Mouse (Mus musculus) heart, embryonic 16.5 days (tissue): Measurements from ENCODE around the gene Tsga10ip. TPM values are rescaled to one million over a fixed set of nuclear protein-coding genes. Genes with fewer than 3 reads are reported as not detected.

Source experiments
- ATAC-seq: fragments of 200-750 bp; cut with Nextera tagmentation; replicated peaks from 2 replicates; pipeline ENCODE4 v1.8.0; 2017; ENCODE audit warnings: moderate number of reproducible peaks; ENCODE audit not compliant: insufficient read depth, low FRiP score; ENCODE audit errors: extremely low read depth
- H3K27ac ChIP-seq: fragments of 300-500 bp; sonication (generic); 2 replicates; pipeline ENCODE4 v1.5.1; 2014; ENCODE audit warnings: mild to moderate bottlenecking, low read length, control low read depth, moderate library complexity
- H3K27me3 ChIP-seq: fragments of 300-500 bp; sonication (generic); 2 replicates; pipeline ENCODE4 v1.6.1; 2014; ENCODE audit warnings: low read length, mixed read lengths; ENCODE audit not compliant: control insufficient read depth, insufficient read depth
- H3K36me3 ChIP-seq: fragments of 300-500 bp; sonication (generic); 2 replicates; pipeline ENCODE4 v1.6.1; 2014; ENCODE audit not compliant: control insufficient read depth, insufficient read depth
- H3K4me1 ChIP-seq: fragments of 300-500 bp; sonication (generic); 2 replicates; pipeline ENCODE4 v1.6.1; 2014; ENCODE audit warnings: low read length, mixed read lengths; ENCODE audit not compliant: control insufficient read depth, insufficient read depth
- H3K4me2 ChIP-seq: fragments of 300-500 bp; sonication (generic); 2 replicates; pipeline ENCODE4 v1.6.1; 2014; ENCODE audit warnings: low read depth, mild to moderate bottlenecking, control low read depth, low read length
- H3K4me3 ChIP-seq: fragments of 300-500 bp; sonication (generic); 2 replicates; pipeline ENCODE4 v1.5.1; 2014; ENCODE audit warnings: mild to moderate bottlenecking, control low read depth, low read length
- H3K9ac ChIP-seq: fragments of 300-500 bp; sonication (generic); 2 replicates; pipeline ENCODE4 v1.6.1; 2014; ENCODE audit warnings: low read length, control low read depth
- H3K9me3 ChIP-seq: fragments of 300-500 bp; sonication (generic); replicated peaks from 2 replicates; pipeline ENCODE4 v1.6.1; 2016; ENCODE audit warnings: low read length; ENCODE audit not compliant: control insufficient read depth
- WGBS: fragments of 180-500 bp; shearing (Covaris S2); extraction: QIAGEN DNeasy Blood & Tissue Kit; methylation state at CpG from one replicate; pipeline ENCODE4 v1.1.7; 2014; 5-methylcytosine and 5-hydroxymethylcytosine counted together
- polyA plus RNA-seq: library from polyadenylated mRNA; unstranded; fragments of >200 nt; fragmentation: Nextera tagmentation; extraction: Ambion mirVana; gene quantifications from 2 replicates; pipeline ENCODE4 v1.2.1, GENCODE M21; 2015

Tsga10ip gene
- polyA plus RNA-seq, result 1.6 and 2.1 TPM in 2 replicates

DNA sequence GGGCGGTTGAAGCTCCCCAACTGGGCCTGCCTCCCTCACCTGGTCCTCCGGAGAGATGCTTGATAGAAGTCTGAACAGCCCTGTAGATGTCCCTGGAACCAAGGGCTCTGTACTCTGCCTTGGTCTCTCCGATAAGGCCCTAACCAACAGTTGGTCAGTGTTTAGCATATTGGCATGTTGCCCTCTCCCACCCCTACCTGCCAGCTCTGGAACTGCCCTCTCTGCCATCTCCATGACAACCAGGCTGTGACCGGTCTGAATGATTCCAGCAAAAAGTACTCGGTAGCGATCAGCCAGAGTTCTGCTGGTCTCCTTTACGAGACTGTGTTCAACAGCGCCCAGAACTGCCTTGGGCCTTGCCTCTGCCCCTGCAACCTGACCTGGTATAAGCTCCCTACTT lies at the start of gene Tsga10ip:
Gene Tsga10ip (minus strand): TSS at position 234 of the 400 bp plus-strand sequence.
- H3K4me3 ChIP-seq, result no peak within 1 kb of the TSS
- 79% methylated on average over 8 of the region's 8 CpGs for WGBS
- no peak for ATAC-seq
- no peak within 1 kb of the TSS for H3K4me2 ChIP-seq
- no peaks in the 10 kb centered on the region for H3K27me3 ChIP-seq
- H3K27ac ChIP-seq, result no peak within 1 kb of the TSS
- peaks cover 6% of the 10 kb centered on the region for H3K4me1 ChIP-seq
- no peaks in the 10 kb centered on the region for H3K36me3 ChIP-seq
- H3K9ac ChIP-seq, result no peak within 1 kb of the TSS
- H3K9me3 ChIP-seq, result no peaks in the 10 kb centered on the region

DNA sequence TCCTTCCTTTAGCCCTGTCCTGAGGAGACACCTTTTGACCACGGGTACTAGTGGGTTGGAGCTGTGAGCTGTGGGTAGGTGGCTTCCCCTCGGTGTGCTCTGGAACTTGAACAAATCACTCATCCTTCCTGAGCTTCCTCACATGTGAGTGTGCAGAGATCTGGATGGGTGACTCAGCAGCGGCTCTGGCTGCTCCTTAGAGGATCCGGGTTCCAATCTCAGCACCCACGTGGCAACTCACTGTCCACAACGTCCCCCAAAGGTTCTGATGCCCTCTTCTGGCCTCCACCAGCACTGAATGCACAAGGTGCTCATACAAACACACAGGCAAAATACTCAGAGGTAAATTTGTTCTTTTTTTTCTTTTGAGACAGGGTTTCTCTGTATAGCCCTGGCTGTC lies 49.4 kb upstream of the Tsga10ip start:
- no peak overlapping the region for H3K4me2 ChIP-seq
- ATAC-seq, result no peak
- H3K27me3 ChIP-seq, result peaks cover 29% of the 10 kb centered on the region
- peaks cover 34% of the 10 kb centered on the region for H3K4me1 ChIP-seq
- no peaks in the 10 kb centered on the region for H3K9me3 ChIP-seq
- no peak overlapping the region for H3K4me3 ChIP-seq
- H3K27ac ChIP-seq, result no peak overlapping the region
- 67% methylated on average over 6 of the region's 6 CpGs for WGBS
- no peaks in the 10 kb centered on the region for H3K36me3 ChIP-seq
- H3K9ac ChIP-seq, result no peak overlapping the region

DNA sequence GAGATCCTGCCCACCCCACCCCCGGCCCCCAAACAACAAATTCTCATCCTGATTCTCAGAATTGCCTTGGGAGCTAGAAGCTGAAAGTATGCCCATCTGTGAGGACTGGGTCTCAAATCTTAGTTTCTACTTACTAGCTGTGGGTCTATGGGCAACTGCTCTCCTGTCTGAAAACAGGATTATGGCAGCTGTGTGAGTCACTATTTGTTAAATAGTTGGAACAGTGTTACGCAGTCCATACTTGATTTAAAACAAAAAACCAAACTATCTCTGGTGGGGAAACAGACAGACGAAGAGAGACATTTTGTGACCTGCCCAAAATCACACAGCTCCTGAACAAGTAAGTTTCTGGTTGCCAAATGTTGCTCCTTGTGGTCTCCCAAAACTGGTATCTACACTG lies 47.3 kb upstream of the Tsga10ip start:
- no peak for ATAC-seq
- Histone ChIP-seq H3K27ac (no peak overlapping the region), H3K27me3 (peaks cover 40% of the 10 kb centered on the region), H3K4me2 (no peak overlapping the region), H3K9me3 (no peaks in the 10 kb centered on the region), H3K9ac (no peak overlapping the region), H3K4me3 (no peak overlapping the region), H3K4me1 (peaks cover 19% of the 10 kb centered on the region), H3K36me3 (no peaks in the 10 kb centered on the region)
- WGBS, result 76% methylated on average over 3 of the region's 3 CpGs

DNA sequence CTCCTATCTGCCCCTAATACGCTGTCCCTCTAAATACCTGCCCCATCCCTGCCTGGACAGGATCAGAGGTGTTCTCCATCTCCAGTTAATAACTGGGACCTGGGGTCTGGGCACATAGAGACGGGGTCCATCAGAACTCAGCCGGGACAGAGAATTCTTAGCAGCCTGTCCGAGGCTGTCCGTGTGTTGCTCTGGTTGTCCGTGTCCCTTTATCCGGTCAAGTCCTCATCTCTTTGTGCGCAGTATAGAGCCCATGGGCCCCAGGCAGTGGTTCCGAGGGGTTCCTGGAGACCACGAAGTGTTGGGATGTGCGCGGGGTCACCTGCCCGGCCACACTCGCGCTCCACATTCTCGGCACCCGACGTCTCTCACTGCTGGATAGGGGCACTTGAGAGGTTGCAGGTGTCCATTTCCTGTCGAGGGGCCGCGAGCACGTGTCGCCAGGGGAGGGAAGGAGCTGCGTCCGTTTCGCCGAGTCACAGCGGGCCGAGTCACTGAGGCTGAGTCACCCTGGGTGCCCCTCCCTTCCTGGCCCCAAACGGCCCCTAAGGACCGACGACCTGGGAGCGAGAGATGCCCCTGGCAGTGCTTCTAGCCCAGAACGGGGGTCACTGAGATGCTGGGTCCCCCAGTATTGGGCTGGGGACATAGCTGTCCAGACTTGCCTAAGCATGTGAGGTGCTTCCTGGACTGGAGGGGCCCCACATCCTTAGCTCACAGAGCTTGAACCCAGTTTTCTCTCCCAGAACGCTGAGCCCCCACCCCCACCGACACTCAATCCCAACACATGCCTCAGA lies 46.2 kb upstream of the Tsga10ip start:
- peaks cover 45% of the 10 kb centered on the region for H3K27me3 ChIP-seq
- WGBS, result 5% methylated on average over 36 of the region's 36 CpGs
- no peak overlapping the region for H3K27ac ChIP-seq
- ATAC-seq, result no peak
- H3K4me2 ChIP-seq, result peak overlapping the region; percentile 79
- no peaks in the 10 kb centered on the region for H3K36me3 ChIP-seq
- peak overlapping the region; percentile 58; the same call in 1 of the 2 replicates for H3K9ac ChIP-seq
- H3K4me3 ChIP-seq, result peak overlapping the region; percentile 53
- H3K4me1 ChIP-seq, result peaks cover 19% of the 10 kb centered on the region
- no peaks in the 10 kb centered on the region for H3K9me3 ChIP-seq

DNA sequence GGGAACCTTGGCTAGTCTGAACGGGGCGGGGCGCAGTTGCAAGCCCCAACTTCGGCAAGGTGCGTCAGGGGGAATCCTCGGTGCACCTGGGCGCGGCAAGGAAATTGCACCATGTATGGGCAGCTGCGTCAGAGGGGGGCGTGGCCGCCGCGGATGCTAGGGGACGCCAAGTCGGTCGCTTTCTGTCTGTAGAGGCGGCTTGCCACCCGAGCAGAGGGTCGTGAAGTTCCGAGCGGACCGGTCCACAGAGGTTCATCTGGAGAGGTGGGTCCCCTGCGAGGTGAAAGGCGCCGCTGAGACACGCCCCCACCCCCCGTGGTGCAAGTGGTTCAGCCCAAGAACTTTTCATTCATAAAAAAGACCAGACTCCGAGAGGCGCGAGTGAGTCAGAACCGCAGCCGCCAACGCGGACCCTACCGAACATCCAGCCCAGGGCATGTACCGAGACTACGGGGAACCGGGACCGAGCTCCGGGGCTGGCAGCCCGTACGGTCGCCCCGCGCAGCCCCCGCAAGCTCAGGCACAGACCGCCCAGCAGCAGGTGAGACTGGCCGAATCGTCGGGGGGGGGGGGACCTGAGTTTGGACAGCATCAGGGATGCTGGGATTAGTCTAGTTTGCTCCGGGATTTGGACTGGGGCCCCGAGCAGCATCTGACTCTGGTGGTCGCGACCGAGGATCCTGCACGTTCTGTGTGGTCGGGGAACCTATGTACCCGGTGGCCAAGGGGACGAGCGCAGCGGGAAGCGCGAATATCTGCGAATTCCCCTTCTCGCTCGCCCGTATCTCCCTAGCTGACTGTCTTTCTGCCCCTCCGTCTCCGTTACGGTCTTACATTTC lies 45.4 kb upstream of the Tsga10ip start, which contains the start of gene Fosl1:
Gene Fosl1 (plus strand): TSS at position 33 of the 839 bp plus-strand sequence.
- Histone ChIP-seq H3K4me1 (peaks cover 19% of the 10 kb centered on the region), H3K27me3 (peaks cover 45% of the 10 kb centered on the region), H3K27ac (no peak within 1 kb of the TSS), H3K4me2 (peak within 1 kb of the TSS; percentile 79), H3K9ac (peak within 1 kb of the TSS; percentile 58), H3K4me3 (peak within 1 kb of the TSS; percentile 53), H3K9me3 (no peaks in the 10 kb centered on the region), H3K36me3 (no peaks in the 10 kb centered on the region)
- ATAC-seq, result peak; percentile 42; the same call in 1 of the 2 replicates
- under 1% methylated on average over 70 of the region's 70 CpGs for WGBS

DNA sequence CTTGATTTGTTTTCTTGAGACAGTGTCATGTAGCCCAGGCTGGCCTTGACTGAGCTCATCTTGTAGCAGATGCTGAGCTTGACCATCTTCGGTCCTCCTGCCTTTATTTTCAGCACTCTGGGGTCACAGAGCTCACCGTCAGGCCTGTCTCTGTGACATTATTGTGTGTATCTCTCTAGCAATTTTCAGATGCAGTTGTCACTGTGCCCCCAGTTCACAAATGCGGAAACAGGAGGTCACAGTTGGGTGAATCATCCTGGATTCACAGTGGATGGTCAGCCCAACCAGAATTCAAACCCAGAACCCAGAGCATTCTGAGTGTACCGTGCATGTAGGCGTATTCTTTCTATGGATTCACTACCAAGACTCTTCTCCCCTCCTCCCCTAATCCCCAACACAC lies 43.4 kb upstream of the Tsga10ip start:
- no peak overlapping the region for H3K4me3 ChIP-seq
- no peak overlapping the region for H3K9ac ChIP-seq
- no peaks in the 10 kb centered on the region for H3K36me3 ChIP-seq
- H3K4me2 ChIP-seq, result no peak overlapping the region
- ATAC-seq, result no peak
- 85% methylated on average over 5 of the region's 5 CpGs for WGBS
- peaks cover 45% of the 10 kb centered on the region for H3K27me3 ChIP-seq
- H3K4me1 ChIP-seq, result peaks cover 19% of the 10 kb centered on the region
- H3K9me3 ChIP-seq, result no peaks in the 10 kb centered on the region
- no peak overlapping the region for H3K27ac ChIP-seq

DNA sequence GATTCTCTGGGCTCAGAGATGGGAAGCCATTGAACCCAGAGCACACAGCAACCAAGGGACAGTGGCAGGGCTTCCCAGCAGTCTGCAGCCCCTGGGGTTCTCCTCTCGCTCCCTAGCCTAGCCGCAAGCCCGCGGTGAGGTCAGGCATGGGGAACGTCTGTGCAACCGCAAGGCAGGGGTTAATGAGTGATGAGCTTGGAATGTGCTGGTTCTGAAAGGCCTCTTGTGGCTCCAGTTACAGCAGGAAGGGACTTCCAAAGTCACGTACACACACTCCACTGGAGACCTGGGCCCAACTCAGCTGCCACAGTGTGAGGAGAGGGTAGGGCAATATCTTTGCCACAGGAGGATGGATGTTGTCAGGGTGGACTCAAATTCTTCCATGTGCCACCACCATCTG lies 42.6 kb upstream of the Tsga10ip start:
- Histone ChIP-seq H3K9me3 (peaks cover 6% of the 10 kb centered on the region), H3K27ac (no peak overlapping the region), H3K9ac (no peak overlapping the region), H3K27me3 (peaks cover 38% of the 10 kb centered on the region), H3K4me1 (peaks cover 19% of the 10 kb centered on the region), H3K36me3 (no peaks in the 10 kb centered on the region), H3K4me2 (no peak overlapping the region), H3K4me3 (no peak overlapping the region)
- 34% methylated on average over 7 of the region's 7 CpGs for WGBS
- ATAC-seq, result no peak; the same call in 1 of the 2 replicates

DNA sequence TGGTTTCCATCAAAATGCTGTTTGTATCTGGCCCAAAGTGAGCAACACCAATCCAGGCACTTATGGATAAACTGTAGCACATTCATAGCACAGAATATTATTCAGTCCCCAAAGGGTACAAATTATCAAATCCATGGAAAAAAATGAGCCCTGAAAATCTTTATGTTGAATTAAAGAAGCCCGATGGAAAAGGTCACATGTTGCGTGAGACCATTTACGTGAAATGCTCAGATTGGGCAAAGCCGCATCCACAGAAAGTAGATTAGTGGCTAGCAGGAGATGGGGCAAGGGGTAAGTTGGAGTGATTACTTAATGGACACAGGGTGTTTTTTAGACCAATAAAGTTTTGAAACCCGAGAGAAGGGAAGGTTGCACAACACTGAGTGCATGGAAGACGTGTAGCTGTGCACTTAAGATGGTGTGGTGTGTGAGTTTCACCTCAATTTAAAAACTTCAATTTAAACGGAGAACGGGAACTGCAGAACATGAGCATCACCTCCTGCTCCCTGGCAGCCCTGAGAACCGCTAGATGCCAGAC lies 42.1 kb upstream of the Tsga10ip start:
- Histone ChIP-seq H3K4me2 (no peak overlapping the region), H3K9ac (no peak overlapping the region), H3K4me1 (peaks cover 19% of the 10 kb centered on the region), H3K9me3 (peaks cover 6% of the 10 kb centered on the region), H3K27ac (no peak overlapping the region), H3K36me3 (no peaks in the 10 kb centered on the region), H3K27me3 (peaks cover 35% of the 10 kb centered on the region), H3K4me3 (no peak overlapping the region)
- no peak for ATAC-seq
- WGBS, result 59% methylated on average over 9 of the region's 9 CpGs
